Mouse (Mus musculus) heart, adult 11 months (tissue): ENCODE data around the gene Arnt2.

ENCODE experiments used
- DNase-seq: peaks from one replicate; pipeline ENCODE4 v3.0.0; 2022

Arnt2 gene

DNA sequence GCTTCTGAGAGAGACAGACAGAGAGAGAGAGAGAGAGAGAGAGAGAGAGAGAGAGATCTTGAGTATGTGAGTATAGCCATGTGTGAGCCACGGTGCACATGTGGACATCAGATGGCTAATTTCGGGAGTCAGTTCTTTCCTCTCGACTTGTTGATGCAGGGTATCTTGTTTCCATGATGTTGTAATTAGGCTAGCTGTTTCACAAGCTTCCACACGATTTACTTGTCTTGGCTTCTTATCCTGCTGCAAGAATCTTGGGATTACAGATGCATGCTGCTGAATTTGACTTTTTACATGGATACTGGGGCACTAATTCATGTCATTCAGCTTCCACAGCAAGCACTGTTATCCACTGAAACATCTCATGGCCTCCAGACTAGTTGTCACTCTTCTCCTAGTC lies 178.6 kb downstream of the Arnt2 start:
- DNase-seq: no peak

GRCm38 (mm10) chr7:84227652-84228051 lies 182.3 kb downstream of the Arnt2 start:
- DNase-seq: peak; percentile 12

- DNase-seq: peak; percentile 14
These were observed 183.1 kb downstream of the Arnt2 start for GRCm38 (mm10) chr7:84226909-84227308.

DNA sequence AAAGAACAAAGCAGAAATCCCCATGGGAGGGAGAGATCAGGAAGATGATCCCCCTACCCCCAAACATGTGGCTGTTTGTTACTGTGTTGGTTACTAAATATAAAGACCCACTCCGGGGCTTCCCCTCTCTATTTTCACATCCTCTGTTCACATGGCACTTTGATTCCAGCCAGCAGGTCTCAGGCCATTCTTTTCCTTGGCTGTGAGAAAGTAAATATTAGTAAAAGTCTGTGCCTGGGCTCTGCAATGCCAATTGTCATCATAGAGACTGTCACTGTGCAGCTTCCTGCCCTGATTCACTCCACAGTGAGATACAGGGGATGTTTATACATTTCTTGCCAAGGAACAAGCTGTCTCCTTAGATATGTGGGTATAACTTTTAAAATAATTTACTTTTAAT lies 197.9 kb downstream of the Arnt2 start:
- peak; percentile 77 for DNase-seq

DNA sequence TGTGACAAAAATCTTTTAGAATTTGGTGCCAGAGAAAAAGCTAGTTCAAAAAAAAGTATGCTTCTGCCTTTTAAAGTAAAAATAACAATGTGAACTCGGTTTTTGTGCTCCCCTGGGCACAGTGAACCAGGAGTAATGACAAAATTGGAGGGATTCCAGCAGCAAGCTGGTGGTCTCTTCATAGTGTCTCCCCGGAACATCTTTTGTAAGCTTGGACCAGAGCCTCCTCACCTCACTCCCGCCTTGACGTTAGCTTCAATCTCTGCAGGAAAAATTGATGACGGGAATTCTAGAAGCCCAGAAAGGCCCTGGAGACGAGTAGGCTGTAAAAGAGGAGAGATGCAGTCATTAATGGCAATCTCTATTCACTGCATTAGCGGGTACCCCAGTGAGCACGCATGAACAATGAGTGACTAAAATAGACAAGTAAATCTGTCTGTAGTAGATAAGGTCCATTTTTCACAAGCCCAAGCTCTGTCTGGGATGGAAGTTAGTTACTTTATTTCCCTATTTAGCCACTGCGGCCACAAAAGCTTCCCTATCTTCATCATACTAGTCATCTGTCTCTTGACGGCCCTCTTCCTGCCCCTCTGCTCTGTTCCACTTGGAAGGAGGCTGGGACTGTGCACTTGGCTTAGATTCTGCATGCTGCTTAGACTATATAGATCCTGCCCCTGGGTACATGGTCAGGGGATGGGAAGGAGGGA lies 199.2 kb downstream of the Arnt2 start:
- peak; percentile 71 for DNase-seq

DNA sequence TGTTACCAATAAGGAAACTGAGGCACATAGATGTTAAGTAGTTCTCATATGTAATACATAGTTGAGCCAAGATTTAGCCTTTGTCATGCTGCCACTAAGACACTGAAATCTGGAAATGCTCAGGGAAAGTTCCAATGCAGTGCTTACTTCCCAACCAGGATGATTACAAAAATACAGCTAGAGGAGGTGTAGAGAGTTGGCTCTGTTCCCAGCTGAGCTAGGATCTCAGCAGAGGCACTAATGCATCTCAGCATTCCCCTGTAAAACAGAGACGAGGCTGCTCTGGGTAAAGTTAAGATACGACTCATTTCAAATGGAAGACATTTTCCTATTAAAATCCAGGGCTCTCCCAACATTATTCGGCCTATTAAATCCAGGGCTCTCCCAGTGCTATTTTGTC lies 206.0 kb downstream of the Arnt2 start:
- peak; percentile 40 for DNase-seq

DNA sequence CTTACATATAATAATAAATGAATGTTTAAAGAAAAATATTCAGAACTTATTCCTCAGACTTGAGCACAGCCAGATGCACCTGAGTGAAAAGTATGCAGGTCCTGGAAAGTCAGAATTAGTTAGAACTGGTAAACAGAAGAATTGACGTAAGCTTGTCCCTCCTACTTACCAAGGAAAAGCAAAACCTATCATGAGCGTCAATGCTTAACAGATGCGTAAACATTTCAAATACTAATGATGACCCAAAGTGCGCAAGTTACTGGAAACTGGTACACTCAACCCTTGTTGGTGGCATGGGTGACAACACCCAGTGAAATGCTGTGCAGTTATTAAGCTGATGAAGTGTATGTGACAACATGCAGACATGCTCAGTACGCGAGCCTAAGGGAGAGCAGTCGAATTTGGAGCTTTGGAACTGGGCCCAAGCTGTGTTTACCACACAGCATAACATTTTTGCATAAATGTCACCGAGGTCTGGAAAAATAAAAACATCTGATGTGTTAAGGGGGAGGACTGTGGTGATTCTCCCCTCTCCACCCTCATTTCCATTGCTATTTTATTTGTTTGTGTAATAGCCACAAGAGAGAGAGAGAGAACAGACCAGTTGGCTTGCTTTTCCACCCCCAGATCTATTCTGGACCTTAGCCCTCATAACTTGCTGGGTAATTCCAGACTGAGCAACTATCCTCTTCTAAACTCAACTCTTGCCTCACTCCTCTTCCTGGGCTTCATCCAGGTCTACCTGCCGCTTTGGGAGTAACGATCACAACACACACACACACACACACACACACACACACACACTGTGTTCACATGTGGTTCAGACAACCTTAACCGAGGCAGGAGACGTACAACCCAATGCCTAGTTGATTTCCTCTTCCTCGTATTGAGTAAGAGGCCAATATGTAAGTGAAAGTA lies 208.6 kb downstream of the Arnt2 start:
- DNase-seq: peak; percentile 66

DNA sequence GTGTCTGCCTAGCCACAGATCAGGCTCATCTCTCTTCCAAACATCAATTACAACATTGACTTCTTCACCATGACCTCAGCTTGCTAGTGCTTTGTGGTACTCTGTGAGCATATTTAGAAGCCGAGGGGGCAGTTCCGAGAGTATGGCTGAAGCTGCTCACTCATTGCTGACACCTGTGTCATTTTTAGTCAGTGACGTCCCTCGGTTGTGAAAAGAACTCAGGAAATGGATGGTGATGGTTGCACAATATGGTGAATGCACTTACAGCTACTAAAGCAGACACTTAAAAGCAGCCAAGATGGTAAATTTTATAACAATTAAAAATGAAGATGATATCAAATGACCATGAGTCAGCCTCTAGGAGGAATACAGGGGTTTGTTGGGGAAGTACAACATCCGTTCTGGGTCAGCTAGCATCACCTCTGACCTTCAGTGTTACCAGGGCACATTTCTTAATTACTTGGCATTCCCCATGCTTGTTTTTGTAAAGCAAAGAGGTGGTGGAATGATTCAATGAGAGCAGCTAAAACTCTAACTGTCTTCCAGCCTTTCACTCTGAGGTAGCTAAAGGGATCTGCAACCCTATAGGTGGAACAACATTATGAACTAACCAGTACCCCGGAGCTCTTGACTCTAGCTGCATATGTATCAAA lies 212.6 kb downstream of the Arnt2 start:
- DNase-seq: no peak
